Mouse (Mus musculus) kidney, embryonic 15.5 days (tissue): ENCODE results near the gene Mpst. TPM values are rescaled to one million over a fixed set of nuclear protein-coding genes. Genes with fewer than 3 reads are reported as not detected.

Source experiments
- ATAC-seq: fragments of 200-750 bp; cut with Nextera tagmentation; replicated peaks from 2 replicates; pipeline ENCODE4 v1.8.0; 2017; ENCODE audit warnings: moderate TSS enrichment; ENCODE audit not compliant: low FRiP score
- H3K27ac ChIP-seq: fragments of 300-500 bp; sonication (generic); 2 replicates; pipeline ENCODE4 v1.5.1; 2015; ENCODE audit warnings: mild to moderate bottlenecking, inconsistent platforms
- H3K27me3 ChIP-seq: fragments of 300-500 bp; sonication (generic); 2 replicates; pipeline ENCODE4 v1.6.1; 2015; ENCODE audit warnings: inconsistent platforms
- H3K36me3 ChIP-seq: fragments of 300-500 bp; sonication (generic); 2 replicates; pipeline ENCODE4 v1.6.1; 2015; ENCODE audit warnings: inconsistent platforms
- H3K4me1 ChIP-seq: fragments of 300-500 bp; sonication (generic); 2 replicates; pipeline ENCODE4 v1.6.1; 2015; ENCODE audit warnings: inconsistent platforms
- H3K4me2 ChIP-seq: fragments of 300-500 bp; sonication (generic); 2 replicates; pipeline ENCODE4 v1.6.1; 2015; ENCODE audit warnings: moderate library complexity, mild to moderate bottlenecking, inconsistent platforms
- H3K4me3 ChIP-seq: fragments of 300-500 bp; sonication (generic); replicated peaks from 2 replicates; pipeline ENCODE4 v1.5.1; 2015; ENCODE audit warnings: mild to moderate bottlenecking, inconsistent platforms
- H3K9ac ChIP-seq: fragments of 300-500 bp; sonication (generic); 2 replicates; pipeline ENCODE4 v1.6.1; 2015; ENCODE audit warnings: mild to moderate bottlenecking, inconsistent platforms
- H3K9me3 ChIP-seq: fragments of 300-500 bp; sonication (generic); replicated peaks from 2 replicates; pipeline ENCODE4 v1.6.1; 2016; ENCODE audit warnings: inconsistent platforms
- WGBS: fragments of 180-500 bp; shearing (Covaris S2); methylation state at CpG from one replicate; pipeline ENCODE4 v1.1.7; 2015; ENCODE audit warnings: mixed read lengths; 5-methylcytosine and 5-hydroxymethylcytosine counted together
- polyA plus RNA-seq: library from polyadenylated mRNA; unstranded; fragments of >200 nt; fragmentation: Nextera tagmentation; extraction: Ambion mirVana; gene quantifications from 2 replicates; pipeline ENCODE4 v1.2.1, GENCODE M21; 2015

Gene Mpst
- polyA plus RNA-seq, 1 experiment from 2014 or later: 3.3 TPM

DNA sequence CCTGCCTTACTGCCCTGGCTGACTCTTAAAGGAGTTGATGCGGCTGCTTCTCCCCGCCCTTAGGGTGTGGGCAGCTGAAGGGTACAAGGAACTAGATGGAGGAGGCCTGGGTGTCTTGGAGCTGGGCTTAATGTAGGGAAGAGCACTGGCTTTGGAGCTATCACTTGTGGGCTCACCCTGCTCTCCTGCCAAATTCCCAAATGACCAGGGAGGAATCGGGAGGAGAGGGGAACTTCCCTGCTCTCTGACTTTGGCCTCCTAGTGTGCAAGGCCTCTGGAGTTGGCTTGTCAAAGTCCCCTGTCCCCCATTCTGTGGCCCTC is 22.9 kb downstream of the Mpst start:
- Histone ChIP-seq H3K9ac (peak overlapping the region; percentile 61), H3K9me3 (no peaks in the 10 kb centered on the region), H3K36me3 (peaks cover 28% of the 10 kb centered on the region), H3K4me1 (peaks cover 31% of the 10 kb centered on the region), H3K4me2 (peak overlapping the region; percentile 86), H3K27ac (peak overlapping the region; percentile 81), H3K4me3 (peak overlapping the region; percentile 64), H3K27me3 (0 out of 2 replicates have a peak, but pooled peaks cover 7% of the 10 kb centered on the region)
- no peak for ATAC-seq
- WGBS: 6% methylated on average over 3 of the region's 3 CpGs

- Histone ChIP-seq H3K9me3 (no peaks in the 10 kb centered on the region), H3K27me3 (0 out of 2 replicates have a peak, but pooled peaks cover 7% of the 10 kb centered on the region), H3K27ac (peak overlapping the region; percentile 81), H3K9ac (peak overlapping the region; percentile 61; the same call in 1 of the 2 replicates), H3K36me3 (peaks cover 34% of the 10 kb centered on the region), H3K4me2 (peak overlapping the region; percentile 86), H3K4me3 (peak overlapping the region; percentile 64), H3K4me1 (peaks cover 38% of the 10 kb centered on the region)
- 62% methylated on average over 13 of the region's 13 CpGs for WGBS
- ATAC-seq: no peak
Observed at GRCm38 (mm10) chr15:78429871-78430622, 23.8 kb downstream of the Mpst start.

GRCm38 (mm10) chr15:78430874-78431273 is 24.7 kb downstream of the Mpst start:
- H3K27ac ChIP-seq: no peak overlapping the region
- H3K9me3 ChIP-seq: no peaks in the 10 kb centered on the region
- WGBS: 86% methylated on average over 10 of the region's 10 CpGs
- 0 out of 2 replicates have a peak overlapping the region, but pooled peaks have one; percentile 86 for H3K4me2 ChIP-seq
- ATAC-seq: no peak
- no peak overlapping the region for H3K4me3 ChIP-seq
- H3K27me3 ChIP-seq: 0 out of 2 replicates have a peak, but pooled peaks cover 7% of the 10 kb centered on the region
- no peak overlapping the region for H3K9ac ChIP-seq
- H3K4me1 ChIP-seq: peaks cover 46% of the 10 kb centered on the region
- peaks cover 38% of the 10 kb centered on the region for H3K36me3 ChIP-seq

- H3K4me2 ChIP-seq: no peak overlapping the region
- H3K27me3 ChIP-seq: 0 out of 2 replicates have a peak, but pooled peaks cover 5% of the 10 kb centered on the region
- WGBS: 70% methylated on average over 7 of the region's 7 CpGs
- peaks cover 53% of the 10 kb centered on the region for H3K4me1 ChIP-seq
- no peak overlapping the region for H3K9ac ChIP-seq
- no peaks in the 10 kb centered on the region for H3K9me3 ChIP-seq
- ATAC-seq: no peak
- H3K27ac ChIP-seq: peak overlapping the region; percentile 54; the same call in 1 of the 2 replicates
- peaks cover 40% of the 10 kb centered on the region for H3K36me3 ChIP-seq
- H3K4me3 ChIP-seq: no peak overlapping the region
Observed at GRCm38 (mm10) chr15:78431541-78432121, 25.4 kb downstream of the Mpst start.

DNA sequence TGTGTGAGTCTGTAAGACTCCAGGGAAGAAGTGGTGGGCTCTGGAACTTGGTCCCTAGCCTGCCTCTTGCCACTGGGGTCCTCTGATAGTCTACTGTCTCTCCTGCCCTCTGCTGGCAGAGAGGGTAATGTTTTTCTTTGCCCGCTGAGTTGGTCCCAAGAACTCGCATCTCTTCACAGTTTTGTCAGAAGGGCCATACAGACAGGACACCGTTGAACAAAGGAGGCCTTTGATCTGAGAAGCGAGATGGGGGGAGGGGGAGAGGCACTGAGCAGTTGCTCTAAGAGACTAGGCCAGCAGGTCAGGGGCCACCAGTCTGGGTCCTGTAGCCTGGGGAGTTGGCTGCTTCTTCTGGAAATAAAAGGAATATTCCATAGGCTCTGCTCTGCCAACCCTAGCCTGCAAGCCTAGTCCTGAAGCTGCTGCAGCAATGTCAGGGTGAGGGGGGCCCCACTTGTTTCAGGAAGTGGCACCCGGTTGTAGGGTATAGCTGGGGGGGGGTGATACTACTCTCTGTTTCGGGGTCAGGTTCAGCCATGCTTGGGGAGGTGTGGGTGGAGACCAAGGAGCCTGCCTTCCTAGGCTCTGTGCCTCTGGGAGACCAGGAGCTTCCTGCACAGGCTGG is 28.8 kb downstream of the Mpst start:
- Histone ChIP-seq H3K4me1 (peaks cover 58% of the 10 kb centered on the region), H3K4me2 (no peak overlapping the region), H3K27me3 (no peaks in the 10 kb centered on the region), H3K9me3 (no peaks in the 10 kb centered on the region), H3K9ac (no peak overlapping the region), H3K27ac (no peak overlapping the region), H3K4me3 (no peak overlapping the region), H3K36me3 (peaks cover 40% of the 10 kb centered on the region)
- WGBS: 26% methylated on average over 6 of the region's 6 CpGs
- no peak for ATAC-seq

GRCm38 (mm10) chr15:78435681-78436080 is 29.5 kb downstream of the Mpst start:
- no peak overlapping the region for H3K4me2 ChIP-seq
- H3K4me3 ChIP-seq: no peak overlapping the region
- no peak for ATAC-seq
- H3K4me1 ChIP-seq: peaks cover 52% of the 10 kb centered on the region
- no peaks in the 10 kb centered on the region for H3K27me3 ChIP-seq
- 72% methylated on average over 11 of the region's 11 CpGs for WGBS
- peaks cover 40% of the 10 kb centered on the region for H3K36me3 ChIP-seq
- no peaks in the 10 kb centered on the region for H3K9me3 ChIP-seq
- 0 out of 2 replicates have a peak overlapping the region, but pooled peaks have one; percentile 77 for H3K27ac ChIP-seq
- H3K9ac ChIP-seq: no peak overlapping the region

GRCm38 (mm10) chr15:78436380-78437192 is 30.4 kb downstream of the Mpst start:
- no peaks in the 10 kb centered on the region for H3K27me3 ChIP-seq
- H3K9ac ChIP-seq: peak overlapping the region; percentile 26; the same call in 1 of the 2 replicates
- peak overlapping the region; percentile 84 for H3K27ac ChIP-seq
- 6% methylated on average over 31 of the region's 32 CpGs for WGBS
- ATAC-seq: peak; percentile 76
- H3K4me3 ChIP-seq: peak overlapping the region; percentile 34
- peak overlapping the region; percentile 68 for H3K4me2 ChIP-seq
- peaks cover 32% of the 10 kb centered on the region for H3K36me3 ChIP-seq
- H3K9me3 ChIP-seq: no peaks in the 10 kb centered on the region
- peaks cover 44% of the 10 kb centered on the region for H3K4me1 ChIP-seq

DNA sequence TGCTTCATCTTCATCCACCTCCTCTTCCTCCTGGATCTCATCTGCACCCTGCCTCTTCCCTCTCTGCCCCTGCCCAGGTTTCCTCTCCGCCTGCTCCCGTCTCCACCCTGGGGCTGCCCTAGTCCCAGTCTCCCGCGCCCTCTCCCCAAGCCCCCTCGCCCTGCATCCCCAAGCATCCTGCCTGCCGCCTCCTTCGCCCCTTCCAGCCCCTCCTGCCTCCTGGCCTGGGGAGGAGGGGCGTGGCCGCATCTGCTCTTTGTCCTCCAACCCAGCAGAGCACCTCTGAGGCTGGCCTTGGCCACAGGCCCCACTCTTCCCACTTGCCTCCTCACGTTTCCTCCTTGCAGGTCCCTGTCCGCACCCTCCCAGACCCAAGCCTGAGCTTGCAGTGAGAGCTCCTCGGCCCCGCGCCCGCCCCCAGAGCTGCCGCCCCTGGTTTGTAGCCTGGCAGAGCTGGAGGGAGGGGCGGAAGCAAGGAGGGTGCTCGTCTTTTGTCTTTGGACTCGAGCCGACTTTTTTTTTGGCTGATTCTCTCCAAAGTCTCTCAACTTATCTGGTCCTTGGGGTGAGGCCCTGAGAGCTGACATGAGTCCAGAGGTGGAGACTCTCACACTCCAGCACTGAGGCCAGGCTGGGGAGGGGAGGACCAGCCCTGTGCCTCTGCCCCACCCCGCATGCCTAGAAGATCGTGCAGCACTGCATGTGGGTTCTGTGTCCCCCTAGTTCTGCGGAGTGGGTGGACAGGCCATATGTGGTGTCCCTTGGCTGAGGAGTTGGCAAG is 31.2 kb downstream of the Mpst start:
- H3K4me2 ChIP-seq: peak overlapping the region; percentile 68
- no peaks in the 10 kb centered on the region for H3K27me3 ChIP-seq
- H3K4me1 ChIP-seq: peaks cover 44% of the 10 kb centered on the region
- peak overlapping the region; percentile 34 for H3K4me3 ChIP-seq
- peak overlapping the region; percentile 26; the same call in 1 of the 2 replicates for H3K9ac ChIP-seq
- 22% methylated on average over 23 of the region's 23 CpGs for whole genome bisulfite sequencing
- peak overlapping the region; percentile 84 for H3K27ac ChIP-seq
- H3K9me3 ChIP-seq: no peaks in the 10 kb centered on the region
- peak; percentile 20 for ATAC-seq
- peaks cover 26% of the 10 kb centered on the region for H3K36me3 ChIP-seq

- Histone ChIP-seq H3K36me3 (peaks cover 23% of the 10 kb centered on the region), H3K4me1 (peaks cover 44% of the 10 kb centered on the region), H3K27ac (peak overlapping the region; percentile 84; the same call in 1 of the 2 replicates), H3K4me3 (no peak overlapping the region), H3K4me2 (peak overlapping the region; percentile 68), H3K9ac (no peak overlapping the region), H3K9me3 (no peaks in the 10 kb centered on the region), H3K27me3 (no peaks in the 10 kb centered on the region)
- no peak for ATAC-seq
- 39% methylated on average over 4 of the region's 4 CpGs for WGBS
Observed at GRCm38 (mm10) chr15:78438018-78438394, 31.8 kb downstream of the Mpst start.

- Histone ChIP-seq H3K4me1 (peaks cover 47% of the 10 kb centered on the region), H3K4me2 (no peak overlapping the region), H3K36me3 (peaks cover 18% of the 10 kb centered on the region), H3K4me3 (no peak overlapping the region), H3K9me3 (no peaks in the 10 kb centered on the region), H3K9ac (no peak overlapping the region), H3K27me3 (no peaks in the 10 kb centered on the region), H3K27ac (no peak overlapping the region)
- WGBS: 54% methylated on average over 8 of the region's 8 CpGs
- ATAC-seq: no peak
Observed at GRCm38 (mm10) chr15:78438505-78438904, 32.3 kb downstream of the Mpst start.

GRCm38 (mm10) chr15:78438973-78439372 is 32.8 kb downstream of the Mpst start:
- Histone ChIP-seq H3K9me3 (no peaks in the 10 kb centered on the region), H3K27me3 (no peaks in the 10 kb centered on the region), H3K36me3 (peaks cover 13% of the 10 kb centered on the region), H3K9ac (no peak overlapping the region), H3K27ac (no peak overlapping the region), H3K4me3 (no peak overlapping the region), H3K4me1 (peaks cover 51% of the 10 kb centered on the region), H3K4me2 (no peak overlapping the region)
- WGBS: 78% methylated on average over 9 of the region's 9 CpGs
- no peak for ATAC-seq
